Mouse (Mus musculus): Measurements from ENCODE around the gene Elp1. TPM values are rescaled to one million over a fixed set of nuclear protein-coding genes. Genes with fewer than 3 reads are reported as not detected.

Elp1 gene
- polyA plus RNA-seq, 1 experiment from 2014 or later = 25.5 TPM

GRCm38 (mm10) chr4:56746345-56746744 is 55.8 kb downstream of the Elp1 start:
- WGBS = 87% methylated on average over 2 of the region's 2 CpGs
- Histone ChIP-seq H3K4me3 (ENCODE audit: low read length) (no peak overlapping the region), H3K4me1 (ENCODE audit: control insufficient read depth, insufficient read depth, low read length) (no peaks in the 10 kb centered on the region), H3K9me3 (ENCODE audit: control insufficient read depth, low read length) (no peaks in the 10 kb centered on the region), H3K9ac (ENCODE audit: low read depth, low read length) (no peak overlapping the region), H3K27ac (ENCODE audit: low read length) (no peak overlapping the region), H3K4me2 (ENCODE audit: low read depth, low read length) (no peak overlapping the region), H3K36me3 (ENCODE audit: control insufficient read depth, insufficient read depth, low read length) (peaks cover 3% of the 10 kb centered on the region; the same call in 1 of the 2 replicates), H3K27me3 (replicated peaks; ENCODE audit: control insufficient read depth, insufficient read depth, low read length) (no peaks in the 10 kb centered on the region)
- ATAC-seq = no peak

- Histone ChIP-seq H3K4me3 (ENCODE audit: low read length) (no peak within 1 kb of the TSS), H3K36me3 (ENCODE audit: control insufficient read depth, insufficient read depth, low read length) (no peaks in the 10 kb centered on the region; the same call in 1 of the 2 replicates), H3K4me1 (ENCODE audit: control insufficient read depth, insufficient read depth, low read length) (no peaks in the 10 kb centered on the region), H3K27me3 (replicated peaks; ENCODE audit: control insufficient read depth, insufficient read depth, low read length) (no peaks in the 10 kb centered on the region), H3K27ac (ENCODE audit: low read length) (no peak within 1 kb of the TSS), H3K9me3 (ENCODE audit: control insufficient read depth, low read length) (no peaks in the 10 kb centered on the region), H3K4me2 (ENCODE audit: low read depth, low read length) (no peak within 1 kb of the TSS), H3K9ac (ENCODE audit: low read depth, low read length) (no peak within 1 kb of the TSS)
- ATAC-seq = no peak
- 94% methylated on average over 21 of the region's 21 CpGs for WGBS
Observed at GRCm38 (mm10) chr4:56743363-56744195, 58.6 kb downstream of the Elp1 start, which contains the start of gene Actl7a. Actl7a (plus strand) TSS chr4:56743413.

- Histone ChIP-seq H3K9ac (ENCODE audit: low read depth, low read length) (no peak overlapping the region), H3K27ac (ENCODE audit: low read length) (no peak overlapping the region), H3K9me3 (ENCODE audit: control insufficient read depth, low read length) (no peaks in the 10 kb centered on the region), H3K4me2 (ENCODE audit: low read depth, low read length) (no peak overlapping the region), H3K4me1 (ENCODE audit: control insufficient read depth, insufficient read depth, low read length) (no peaks in the 10 kb centered on the region), H3K36me3 (ENCODE audit: control insufficient read depth, insufficient read depth, low read length) (no peaks in the 10 kb centered on the region; the same call in 1 of the 2 replicates), H3K4me3 (ENCODE audit: low read length) (no peak overlapping the region), H3K27me3 (replicated peaks; ENCODE audit: control insufficient read depth, insufficient read depth, low read length) (no peaks in the 10 kb centered on the region)
- ATAC-seq = no peak
- 88% methylated on average over 4 of the region's 4 CpGs for WGBS
Observed at GRCm38 (mm10) chr4:56742698-56743097, 59.4 kb downstream of the Elp1 start.

DNA sequence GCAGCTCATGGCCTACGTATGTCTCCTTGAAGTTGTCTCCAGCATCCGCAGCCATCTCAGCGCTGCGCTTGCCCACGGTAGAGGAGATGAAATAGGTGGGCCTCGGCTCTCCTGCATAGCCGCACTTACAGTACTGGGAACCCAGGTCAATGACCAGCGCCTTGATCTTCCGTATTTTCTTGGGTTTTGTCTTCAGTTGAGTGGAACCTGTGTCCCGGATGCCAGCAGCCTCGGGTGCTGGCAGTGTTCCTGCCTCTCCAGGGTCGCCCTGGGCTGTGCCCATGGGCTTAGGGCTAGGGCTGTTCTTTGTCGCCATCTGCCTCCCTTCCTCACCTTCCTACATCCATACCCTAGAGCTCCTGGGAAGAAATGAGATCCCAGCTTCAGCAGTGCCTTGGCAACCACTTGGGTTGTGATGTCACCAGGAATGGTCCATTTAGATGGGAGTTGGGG is 61.1 kb downstream of the Elp1 start, which contains the start of gene Actl7b:
Gene Actl7b (minus strand): TSS at position 403 of the 453 bp plus-strand sequence.
- no peak within 1 kb of the TSS for H3K4me2 ChIP-seq (ENCODE audit: low read depth, low read length)
- ATAC-seq = no peak
- 94% methylated on average over 13 of the region's 13 CpGs for WGBS

DNA sequence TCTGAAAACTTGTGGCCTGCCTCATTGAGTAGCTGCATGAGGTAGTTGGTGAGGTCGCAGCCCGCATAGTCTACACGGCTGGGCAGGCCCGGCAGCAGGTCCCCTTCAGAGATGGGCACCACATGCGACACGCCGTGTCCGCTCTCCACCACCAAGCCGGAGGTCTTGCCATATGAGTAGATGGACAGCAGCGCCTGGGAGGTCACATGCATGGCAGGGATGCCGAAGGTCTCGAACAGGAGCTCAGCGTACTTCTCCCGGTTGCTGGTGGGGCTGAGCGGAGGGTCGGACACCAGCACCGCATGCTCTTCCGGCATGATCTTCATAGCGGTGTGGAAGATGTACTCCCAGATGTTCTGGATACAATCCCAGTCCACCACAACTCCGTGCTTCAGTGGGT is 61.5 kb downstream of the Elp1 start:
- 94% methylated on average over 20 of the region's 20 CpGs for WGBS
- no peak for ATAC-seq
- H3K4me3 ChIP-seq (ENCODE audit: low read length) = no peak overlapping the region

More for the DNA sequence above, 61.1 kb downstream of the Elp1 start, which contains the start of gene Actl7b:
- no peaks in the 10 kb centered on the region for H3K4me1 ChIP-seq (ENCODE audit: control insufficient read depth, insufficient read depth, low read length)
- no peak within 1 kb of the TSS for H3K27ac ChIP-seq (ENCODE audit: low read length)
- H3K9me3 ChIP-seq (ENCODE audit: control insufficient read depth, low read length) = no peaks in the 10 kb centered on the region
- no peak within 1 kb of the TSS for H3K4me3 ChIP-seq (ENCODE audit: low read length)
- no peaks in the 10 kb centered on the region; the same call in 1 of the 2 replicates for H3K36me3 ChIP-seq (ENCODE audit: control insufficient read depth, insufficient read depth, low read length)
- H3K27me3 ChIP-seq (replicated peaks; ENCODE audit: control insufficient read depth, insufficient read depth, low read length) = no peaks in the 10 kb centered on the region
- H3K9ac ChIP-seq (ENCODE audit: low read depth, low read length) = no peak within 1 kb of the TSS

DNA sequence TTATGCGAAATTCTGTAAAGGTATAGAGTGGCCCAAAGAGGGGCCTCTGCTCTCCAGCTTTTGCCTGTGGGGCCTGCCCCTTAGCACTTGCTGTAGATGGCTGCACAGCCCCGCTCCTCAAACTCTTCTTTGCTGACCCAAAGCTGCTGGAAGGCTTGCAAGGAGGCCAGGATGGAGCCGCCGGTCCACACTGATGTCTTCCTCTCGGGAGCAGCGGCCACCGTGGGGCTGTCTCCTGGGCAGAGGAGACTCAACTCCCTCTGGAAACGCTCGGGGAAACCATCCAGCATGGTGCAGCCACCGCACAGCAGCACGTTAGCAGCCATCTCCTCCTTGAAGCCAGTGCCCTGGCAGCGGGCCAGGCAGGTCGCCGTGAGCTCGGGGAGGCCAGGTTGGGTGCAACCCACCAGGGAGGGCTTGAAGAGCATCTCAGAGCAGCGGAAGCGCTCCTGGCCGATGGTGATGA is 62.1 kb downstream of the Elp1 start, which contains the start of gene Gm26657:
Gene Gm26657 (plus strand): TSS at position 51 of the 466 bp plus-strand sequence.
- WGBS = 86% methylated on average over 18 of the region's 18 CpGs
- H3K4me1 ChIP-seq (ENCODE audit: control insufficient read depth, insufficient read depth, low read length) = no peaks in the 10 kb centered on the region
- no peak for ATAC-seq
- no peaks in the 10 kb centered on the region for H3K9me3 ChIP-seq (ENCODE audit: control insufficient read depth, low read length)
- H3K27ac ChIP-seq (ENCODE audit: low read length) = no peak within 1 kb of the TSS
- H3K4me3 ChIP-seq (ENCODE audit: low read length) = no peak within 1 kb of the TSS
- H3K36me3 ChIP-seq (ENCODE audit: control insufficient read depth, insufficient read depth, low read length) = no peaks in the 10 kb centered on the region; the same call in 1 of the 2 replicates
- no peak within 1 kb of the TSS for H3K9ac ChIP-seq (ENCODE audit: low read depth, low read length)
- H3K4me2 ChIP-seq (ENCODE audit: low read depth, low read length) = no peak within 1 kb of the TSS
- H3K27me3 ChIP-seq (replicated peaks; ENCODE audit: control insufficient read depth, insufficient read depth, low read length) = no peaks in the 10 kb centered on the region

More for the DNA sequence above, 61.5 kb downstream of the Elp1 start:
- H3K9ac ChIP-seq (ENCODE audit: low read depth, low read length) = no peak overlapping the region
- H3K27ac ChIP-seq (ENCODE audit: low read length) = no peak overlapping the region
- H3K4me1 ChIP-seq (ENCODE audit: control insufficient read depth, insufficient read depth, low read length) = no peaks in the 10 kb centered on the region
- no peaks in the 10 kb centered on the region for H3K9me3 ChIP-seq (ENCODE audit: control insufficient read depth, low read length)
- H3K36me3 ChIP-seq (ENCODE audit: control insufficient read depth, insufficient read depth, low read length) = no peaks in the 10 kb centered on the region; the same call in 1 of the 2 replicates
- no peaks in the 10 kb centered on the region for H3K27me3 ChIP-seq (replicated peaks; ENCODE audit: control insufficient read depth, insufficient read depth, low read length)
- H3K4me2 ChIP-seq (ENCODE audit: low read depth, low read length) = no peak overlapping the region

DNA sequence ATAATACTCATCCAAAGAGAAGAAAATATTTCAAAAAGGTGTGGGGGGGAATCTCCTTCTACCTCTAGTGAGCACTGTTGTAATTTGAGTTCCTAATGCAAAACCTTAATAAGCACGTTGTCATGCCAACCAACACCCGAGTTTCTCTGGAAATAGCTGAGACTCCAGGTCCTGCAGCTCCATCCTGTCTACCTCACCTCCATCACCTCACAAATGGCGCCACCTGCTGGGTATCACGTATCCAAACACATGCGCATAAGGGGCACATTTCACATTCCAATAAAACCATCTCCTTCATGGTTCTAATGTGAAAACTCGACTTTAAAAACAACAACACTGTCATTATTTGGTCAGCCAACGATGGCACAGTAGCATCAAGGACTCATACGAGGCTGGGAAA is 76.3 kb downstream of the Elp1 start:
- Histone ChIP-seq H3K4me1 (ENCODE audit: control insufficient read depth, insufficient read depth, low read length) (no peaks in the 10 kb centered on the region), H3K27ac (ENCODE audit: low read length) (no peak overlapping the region), H3K4me3 (ENCODE audit: low read length) (no peak overlapping the region), H3K4me2 (ENCODE audit: low read depth, low read length) (no peak overlapping the region), H3K27me3 (replicated peaks; ENCODE audit: control insufficient read depth, insufficient read depth, low read length) (no peaks in the 10 kb centered on the region), H3K36me3 (ENCODE audit: control insufficient read depth, insufficient read depth, low read length) (no peaks in the 10 kb centered on the region), H3K9ac (ENCODE audit: low read depth, low read length) (no peak overlapping the region), H3K9me3 (ENCODE audit: control insufficient read depth, low read length) (no peaks in the 10 kb centered on the region)
- 57% methylated on average over 8 of the region's 8 CpGs for WGBS
- no peak for ATAC-seq

DNA sequence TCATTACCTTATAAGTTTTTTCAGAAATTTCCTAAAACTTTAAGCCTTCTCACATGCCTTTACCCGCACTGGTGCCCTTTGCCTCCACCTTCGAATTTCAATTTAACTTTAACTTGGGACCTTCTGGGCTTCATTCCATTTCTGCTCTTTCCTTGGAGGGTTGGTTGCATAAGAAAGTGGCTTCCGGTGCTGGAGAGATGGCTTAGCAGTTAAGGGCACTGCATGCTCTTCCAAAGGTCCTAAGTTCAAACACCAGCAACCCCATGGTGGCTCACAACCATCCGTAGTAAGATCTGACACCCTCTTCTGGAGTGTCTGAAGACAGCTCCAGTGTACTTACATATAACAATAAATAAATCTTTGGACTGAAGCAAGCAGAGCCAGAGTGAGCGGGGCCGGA is 78.9 kb downstream of the Elp1 start:
- no peak overlapping the region for H3K4me3 ChIP-seq (ENCODE audit: low read length)
- no peak for ATAC-seq
- WGBS = 88% methylated on average over 6 of the region's 6 CpGs

GRCm38 (mm10) chr4:56722346-56722745 is 79.8 kb downstream of the Elp1 start:
- no peaks in the 10 kb centered on the region for H3K27me3 ChIP-seq (replicated peaks; ENCODE audit: control insufficient read depth, insufficient read depth, low read length)
- H3K9ac ChIP-seq (ENCODE audit: low read depth, low read length) = no peak overlapping the region
- H3K9me3 ChIP-seq (ENCODE audit: control insufficient read depth, low read length) = no peaks in the 10 kb centered on the region
- ATAC-seq = no peak
- no peaks in the 10 kb centered on the region for H3K4me1 ChIP-seq (ENCODE audit: control insufficient read depth, insufficient read depth, low read length)
- H3K27ac ChIP-seq (ENCODE audit: low read length) = no peak overlapping the region
- no peak overlapping the region for H3K4me2 ChIP-seq (ENCODE audit: low read depth, low read length)
- no peak overlapping the region for H3K4me3 ChIP-seq (ENCODE audit: low read length)
- no peaks in the 10 kb centered on the region for H3K36me3 ChIP-seq (ENCODE audit: control insufficient read depth, insufficient read depth, low read length)
- WGBS = 56% methylated on average over 6 of the region's 6 CpGs

More for the DNA sequence above, 78.9 kb downstream of the Elp1 start:
- H3K4me2 ChIP-seq (ENCODE audit: low read depth, low read length) = no peak overlapping the region
- no peak overlapping the region for H3K9ac ChIP-seq (ENCODE audit: low read depth, low read length)
- no peaks in the 10 kb centered on the region for H3K9me3 ChIP-seq (ENCODE audit: control insufficient read depth, low read length)
- H3K27ac ChIP-seq (ENCODE audit: low read length) = no peak overlapping the region
- no peaks in the 10 kb centered on the region for H3K4me1 ChIP-seq (ENCODE audit: control insufficient read depth, insufficient read depth, low read length)
- no peaks in the 10 kb centered on the region for H3K36me3 ChIP-seq (ENCODE audit: control insufficient read depth, insufficient read depth, low read length)
- no peaks in the 10 kb centered on the region for H3K27me3 ChIP-seq (replicated peaks; ENCODE audit: control insufficient read depth, insufficient read depth, low read length)

Measured in intestine, embryonic 16.5 days (tissue).